Mouse (Mus musculus): ENCODE measurements around the gene AW549877. TPM values are rescaled to one million over a fixed set of nuclear protein-coding genes. Genes with fewer than 3 reads are reported as not detected.

The AW549877 gene
- polyA plus RNA-seq, 1 experiment from 2014 or later = 26.6 TPM

DNA sequence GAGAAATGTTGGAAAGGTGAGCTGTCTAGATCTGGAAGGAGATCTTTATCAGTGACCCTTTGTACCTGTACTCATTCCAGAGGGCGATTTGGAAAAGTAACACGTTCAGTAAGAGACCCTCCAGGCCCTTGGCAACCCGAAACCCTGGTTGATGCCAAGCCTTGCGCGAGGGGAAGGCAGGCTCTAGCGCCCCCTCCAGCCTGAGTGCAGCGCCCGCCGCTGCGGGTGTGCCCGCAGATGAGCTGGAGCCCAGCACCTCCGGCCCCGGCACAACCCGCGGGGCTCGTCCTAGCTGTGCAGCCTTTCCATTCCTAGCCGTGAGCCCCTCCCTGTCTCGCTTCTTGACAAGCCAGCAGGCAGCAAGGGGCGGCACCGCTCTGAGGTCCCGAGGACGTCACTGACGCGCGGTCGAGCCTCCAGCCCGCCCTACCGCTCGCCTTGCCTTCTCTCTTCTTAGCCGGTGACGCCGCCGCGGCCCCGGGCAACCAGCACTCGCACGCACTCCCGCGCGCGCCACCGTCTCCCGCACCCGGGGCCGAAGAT, 30.8 kb upstream of the AW549877 start, which contains the start of gene Oxct1:
Gene Oxct1 (plus strand): TSS at position 153 of the 543 bp plus-strand sequence.
- Histone ChIP-seq H3K36me3 (ENCODE audit: control insufficient read depth, insufficient read depth, low read length) (no peaks in the 10 kb centered on the region), H3K27ac (ENCODE audit: low read length) (peak within 1 kb of the TSS; percentile 98), H3K9me3 (ENCODE audit: control insufficient read depth, low read length) (no peaks in the 10 kb centered on the region), H3K4me1 (ENCODE audit: control insufficient read depth, insufficient read depth, low read length) (peaks cover 12% of the 10 kb centered on the region), H3K9ac (ENCODE audit: low read depth, low read length) (peak within 1 kb of the TSS; percentile 91), H3K4me2 (ENCODE audit: low read depth, low read length) (peak within 1 kb of the TSS; percentile 82), H3K27me3 (replicated peaks; ENCODE audit: control insufficient read depth, insufficient read depth, low read length) (no peaks in the 10 kb centered on the region), H3K4me3 (ENCODE audit: low read length) (peak within 1 kb of the TSS; percentile 92)
- ATAC-seq = peak; percentile 96
- under 1% methylated on average over 45 of the region's 45 CpGs for WGBS

DNA sequence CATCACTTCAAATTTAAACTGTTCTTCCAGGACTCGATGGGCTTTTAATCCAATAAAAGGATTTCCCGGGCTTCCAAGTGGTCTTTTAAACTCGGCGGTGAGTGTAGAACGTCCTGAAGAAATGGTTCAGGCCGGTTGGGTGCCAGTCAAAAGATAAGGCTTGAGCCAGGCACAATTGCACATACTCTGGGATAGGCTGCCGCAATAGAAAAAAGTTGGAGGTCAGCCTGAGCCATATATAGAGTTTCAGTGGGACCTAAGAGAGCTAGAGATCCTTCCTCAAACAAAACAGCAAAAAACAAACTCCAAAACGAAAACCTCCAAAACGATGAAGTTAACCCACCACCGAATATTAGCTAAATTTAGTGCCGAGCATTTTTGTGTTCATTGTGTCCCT, 30.0 kb upstream of the AW549877 start:
- Histone ChIP-seq H3K4me3 (ENCODE audit: low read length) (peak overlapping the region; percentile 92; the same call in 1 of the 2 replicates), H3K27ac (ENCODE audit: low read length) (no peak overlapping the region), H3K4me2 (ENCODE audit: low read depth, low read length) (peak overlapping the region; percentile 82), H3K27me3 (replicated peaks; ENCODE audit: control insufficient read depth, insufficient read depth, low read length) (no peaks in the 10 kb centered on the region), H3K9ac (ENCODE audit: low read depth, low read length) (no peak overlapping the region; the same call in 1 of the 2 replicates), H3K9me3 (ENCODE audit: control insufficient read depth, low read length) (no peaks in the 10 kb centered on the region), H3K4me1 (ENCODE audit: control insufficient read depth, insufficient read depth, low read length) (peaks cover 12% of the 10 kb centered on the region), H3K36me3 (ENCODE audit: control insufficient read depth, insufficient read depth, low read length) (no peaks in the 10 kb centered on the region)
- ATAC-seq = no peak
- WGBS = 69% methylated on average over 11 of the region's 11 CpGs

DNA sequence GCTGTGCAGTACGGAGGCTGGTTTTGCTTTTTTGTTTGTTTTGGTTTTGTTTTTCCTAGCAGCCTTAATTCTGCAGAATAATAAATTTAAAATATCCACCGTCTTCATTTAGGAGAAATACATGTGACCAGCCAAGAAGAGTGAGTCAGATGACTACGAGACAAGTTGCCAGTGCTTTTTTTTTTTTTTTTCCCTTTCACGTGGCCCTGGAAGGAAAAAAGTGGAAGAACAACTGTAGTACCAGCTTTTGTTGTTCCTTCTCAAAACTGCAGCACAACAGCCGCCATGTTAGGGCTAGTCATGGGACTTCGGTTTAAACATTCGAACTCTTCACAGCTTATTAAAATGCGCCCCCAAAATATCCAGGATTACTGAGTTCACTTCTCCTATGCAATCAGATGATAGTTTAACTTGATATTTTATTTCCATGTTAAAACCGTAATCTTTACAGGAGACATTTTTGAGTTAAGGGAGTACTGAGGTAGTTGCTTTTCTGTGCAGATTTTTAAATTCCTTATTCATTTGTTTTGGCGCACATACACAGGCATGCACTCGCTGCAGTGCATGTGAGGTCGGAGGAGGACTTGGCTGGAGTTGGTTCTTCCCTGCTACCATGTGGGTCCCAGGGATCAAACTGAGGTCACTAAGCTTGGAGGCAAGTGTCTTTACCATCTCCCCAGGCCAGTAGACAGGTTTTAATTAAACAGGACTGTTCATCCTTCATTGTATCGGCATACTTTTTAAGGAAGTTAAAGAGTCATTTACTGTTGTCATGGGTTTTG, 29.4 kb upstream of the AW549877 start:
- Histone ChIP-seq H3K4me3 (ENCODE audit: low read length) (no peak overlapping the region), H3K27me3 (replicated peaks; ENCODE audit: control insufficient read depth, insufficient read depth, low read length) (no peaks in the 10 kb centered on the region), H3K9ac (ENCODE audit: low read depth, low read length) (no peak overlapping the region), H3K27ac (ENCODE audit: low read length) (no peak overlapping the region), H3K4me2 (ENCODE audit: low read depth, low read length) (no peak overlapping the region), H3K36me3 (ENCODE audit: control insufficient read depth, insufficient read depth, low read length) (no peaks in the 10 kb centered on the region), H3K4me1 (ENCODE audit: control insufficient read depth, insufficient read depth, low read length) (peaks cover 12% of the 10 kb centered on the region), H3K9me3 (ENCODE audit: control insufficient read depth, low read length) (no peaks in the 10 kb centered on the region)
- ATAC-seq = no peak
- WGBS = 86% methylated on average over 13 of the region's 13 CpGs

GRCm38 (mm10) chr15:4023747-4024146, 28.2 kb upstream of the AW549877 start:
- H3K36me3 ChIP-seq (ENCODE audit: control insufficient read depth, insufficient read depth, low read length) = no peaks in the 10 kb centered on the region
- peaks cover 12% of the 10 kb centered on the region for H3K4me1 ChIP-seq (ENCODE audit: control insufficient read depth, insufficient read depth, low read length)
- ATAC-seq = no peak
- no peak overlapping the region for H3K4me3 ChIP-seq (ENCODE audit: low read length)
- H3K27me3 ChIP-seq (replicated peaks; ENCODE audit: control insufficient read depth, insufficient read depth, low read length) = no peaks in the 10 kb centered on the region
- WGBS = 72% methylated on average over 2 of the region's 2 CpGs
- H3K27ac ChIP-seq (ENCODE audit: low read length) = no peak overlapping the region
- no peaks in the 10 kb centered on the region for H3K9me3 ChIP-seq (ENCODE audit: control insufficient read depth, low read length)
- no peak overlapping the region for H3K9ac ChIP-seq (ENCODE audit: low read depth, low read length)
- no peak overlapping the region for H3K4me2 ChIP-seq (ENCODE audit: low read depth, low read length)

GRCm38 (mm10) chr15:4020711-4021110, 25.2 kb upstream of the AW549877 start:
- no peaks in the 10 kb centered on the region for H3K27me3 ChIP-seq (replicated peaks; ENCODE audit: control insufficient read depth, insufficient read depth, low read length)
- no peak overlapping the region for H3K9ac ChIP-seq (ENCODE audit: low read depth, low read length)
- H3K9me3 ChIP-seq (ENCODE audit: control insufficient read depth, low read length) = no peaks in the 10 kb centered on the region; the same call in 1 of the 2 replicates
- H3K4me1 ChIP-seq (ENCODE audit: control insufficient read depth, insufficient read depth, low read length) = peaks cover 2% of the 10 kb centered on the region
- H3K4me3 ChIP-seq (ENCODE audit: low read length) = no peak overlapping the region
- WGBS = 56% methylated on average over 4 of the region's 4 CpGs
- no peak overlapping the region for H3K27ac ChIP-seq (ENCODE audit: low read length)
- H3K36me3 ChIP-seq (ENCODE audit: control insufficient read depth, insufficient read depth, low read length) = no peaks in the 10 kb centered on the region
- H3K4me2 ChIP-seq (ENCODE audit: low read depth, low read length) = no peak overlapping the region
- ATAC-seq = no peak

DNA sequence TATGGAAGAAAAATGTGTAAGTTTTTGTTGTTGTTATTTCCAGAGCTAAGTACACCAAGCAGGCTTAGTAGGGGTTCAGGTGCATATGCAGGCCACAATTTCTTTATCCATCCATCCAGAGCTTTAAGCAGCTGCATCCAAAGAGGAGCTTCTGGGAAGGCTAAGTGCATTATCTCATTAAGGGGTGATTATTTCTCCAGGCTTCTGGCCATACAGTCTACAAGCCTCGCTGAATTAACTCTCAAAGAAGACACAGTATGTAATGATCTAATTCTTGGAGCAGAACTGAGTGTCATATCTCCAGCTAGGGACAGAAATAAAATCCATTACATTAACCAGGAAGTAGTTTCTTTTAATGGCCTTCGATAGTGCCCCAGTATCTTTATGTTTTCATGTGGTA, 18.3 kb upstream of the AW549877 start:
- H3K9ac ChIP-seq (ENCODE audit: low read depth, low read length) = no peak overlapping the region
- H3K4me3 ChIP-seq (ENCODE audit: low read length) = no peak overlapping the region
- H3K9me3 ChIP-seq (ENCODE audit: control insufficient read depth, low read length) = no peaks in the 10 kb centered on the region; the same call in 1 of the 2 replicates
- ATAC-seq = no peak
- H3K27me3 ChIP-seq (replicated peaks; ENCODE audit: control insufficient read depth, insufficient read depth, low read length) = no peaks in the 10 kb centered on the region
- H3K36me3 ChIP-seq (ENCODE audit: control insufficient read depth, insufficient read depth, low read length) = no peaks in the 10 kb centered on the region
- H3K4me2 ChIP-seq (ENCODE audit: low read depth, low read length) = no peak overlapping the region
- H3K4me1 ChIP-seq (ENCODE audit: control insufficient read depth, insufficient read depth, low read length) = no peaks in the 10 kb centered on the region
- H3K27ac ChIP-seq (ENCODE audit: low read length) = no peak overlapping the region
- 83% methylated on average over 2 of the region's 2 CpGs for WGBS

DNA sequence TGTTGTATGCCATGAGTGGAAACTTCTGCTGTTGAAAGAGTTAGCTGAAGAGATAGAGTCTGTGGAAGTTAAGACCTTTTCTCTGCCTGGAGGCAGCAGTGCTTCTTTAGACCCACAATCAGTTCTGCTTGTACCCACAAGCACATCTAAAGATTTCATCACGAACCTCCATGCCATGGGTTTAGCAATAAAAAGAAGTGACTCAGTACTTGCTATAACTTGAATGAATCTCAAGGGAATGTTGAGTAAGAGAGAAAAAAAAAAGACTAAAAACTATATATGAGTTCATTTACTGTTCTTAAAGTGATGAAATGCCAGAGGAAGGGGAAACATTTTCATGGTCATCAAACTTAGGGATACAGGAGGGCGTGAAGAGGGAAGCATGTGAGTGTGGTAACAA, 5.0 kb upstream of the AW549877 start:
- H3K9ac ChIP-seq (ENCODE audit: low read depth, low read length) = no peak overlapping the region
- H3K36me3 ChIP-seq (ENCODE audit: control insufficient read depth, insufficient read depth, low read length) = no peaks in the 10 kb centered on the region
- H3K27ac ChIP-seq (ENCODE audit: low read length) = no peak overlapping the region
- no peak overlapping the region for H3K4me3 ChIP-seq (ENCODE audit: low read length)
- no peaks in the 10 kb centered on the region for H3K9me3 ChIP-seq (ENCODE audit: control insufficient read depth, low read length)
- no peak for ATAC-seq
- no peak overlapping the region for H3K4me2 ChIP-seq (ENCODE audit: low read depth, low read length)
- no peaks in the 10 kb centered on the region for H3K27me3 ChIP-seq (replicated peaks; ENCODE audit: control insufficient read depth, insufficient read depth, low read length)
- H3K4me1 ChIP-seq (ENCODE audit: control insufficient read depth, insufficient read depth, low read length) = no peaks in the 10 kb centered on the region
- WGBS = 84% methylated on average over 2 of the region's 2 CpGs

DNA sequence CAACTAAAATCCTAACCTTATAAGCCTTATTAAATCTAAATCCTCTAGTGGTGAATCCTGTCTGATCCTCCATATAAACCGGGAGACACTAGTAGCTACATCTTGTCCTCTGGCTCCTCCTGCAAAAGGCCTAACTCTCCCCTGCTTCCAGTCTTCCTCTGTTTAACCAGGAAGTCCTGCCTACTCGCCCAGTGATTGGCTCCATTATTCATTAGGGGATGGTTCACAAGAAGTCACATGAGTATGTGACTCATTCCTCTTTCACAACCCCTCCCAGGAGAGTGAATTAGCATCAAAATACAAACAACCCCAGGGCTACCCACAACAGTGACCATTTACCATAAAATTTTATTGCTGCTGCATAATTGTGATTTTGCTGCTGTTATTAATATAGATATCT, 3.6 kb upstream of the AW549877 start:
- Histone ChIP-seq H3K4me1 (ENCODE audit: control insufficient read depth, insufficient read depth, low read length) (no peaks in the 10 kb centered on the region), H3K9ac (ENCODE audit: low read depth, low read length) (no peak overlapping the region), H3K4me2 (ENCODE audit: low read depth, low read length) (no peak overlapping the region), H3K27me3 (replicated peaks; ENCODE audit: control insufficient read depth, insufficient read depth, low read length) (no peaks in the 10 kb centered on the region), H3K4me3 (ENCODE audit: low read length) (no peak overlapping the region), H3K9me3 (ENCODE audit: control insufficient read depth, low read length) (no peaks in the 10 kb centered on the region), H3K27ac (ENCODE audit: low read length) (no peak overlapping the region), H3K36me3 (ENCODE audit: control insufficient read depth, insufficient read depth, low read length) (no peaks in the 10 kb centered on the region)
- ATAC-seq = no peak
- 64% methylated on average over 2 of the region's 2 CpGs for WGBS

GRCm38 (mm10) chr15:3996267-3997010, 895 bp upstream of the AW549877 start:
- H3K9me3 ChIP-seq (ENCODE audit: control insufficient read depth, low read length) = no peaks in the 10 kb centered on the region
- H3K27ac ChIP-seq (ENCODE audit: low read length) = peak overlapping the region; percentile 91
- H3K4me3 ChIP-seq (ENCODE audit: low read length) = peak overlapping the region; percentile 56
- peak overlapping the region; percentile 75 for H3K4me2 ChIP-seq (ENCODE audit: low read depth, low read length)
- peak; percentile 32 for ATAC-seq
- WGBS = 18% methylated on average over 14 of the region's 14 CpGs
- H3K36me3 ChIP-seq (ENCODE audit: control insufficient read depth, insufficient read depth, low read length) = 0 out of 2 replicates have a peak, but pooled peaks cover 3% of the 10 kb centered on the region
- no peaks in the 10 kb centered on the region for H3K4me1 ChIP-seq (ENCODE audit: control insufficient read depth, insufficient read depth, low read length)
- H3K27me3 ChIP-seq (replicated peaks; ENCODE audit: control insufficient read depth, insufficient read depth, low read length) = no peaks in the 10 kb centered on the region
- H3K9ac ChIP-seq (ENCODE audit: low read depth, low read length) = peak overlapping the region; percentile 70
